Mouse (Mus musculus) hindbrain, embryonic 13.5 days (tissue): ENCODE data around the gene Cep164. TPM values are rescaled to one million over a fixed set of nuclear protein-coding genes. Genes with fewer than 3 reads are reported as not detected.
"Not testable (repeated sequence)": the region's sequence is repeated elsewhere in the genome, so short reads cannot be mapped to it uniquely, and the experiment has no call there.

Source experiments
- ATAC-seq: fragments of 200-750 bp; cut with Nextera tagmentation; 2 replicates; pipeline ENCODE4 v1.8.0; 2017; ENCODE audit warnings: moderate TSS enrichment; ENCODE audit not compliant: low FRiP score
- H3K27ac ChIP-seq: fragments of 300-500 bp; sonication (generic); 2 replicates; pipeline ENCODE4 v1.5.1; 2015; ENCODE audit warnings: inconsistent platforms, mild to moderate bottlenecking, moderate library complexity
- H3K27me3 ChIP-seq: fragments of 300-500 bp; sonication (generic); 2 replicates; pipeline ENCODE4 v1.6.1; 2015; ENCODE audit warnings: mild to moderate bottlenecking, inconsistent platforms
- H3K36me3 ChIP-seq: fragments of 300-500 bp; sonication (generic); 2 replicates; pipeline ENCODE4 v1.6.1; 2015; ENCODE audit warnings: mild to moderate bottlenecking, inconsistent platforms
- H3K4me1 ChIP-seq: fragments of 300-500 bp; sonication (generic); replicated peaks from 2 replicates; pipeline ENCODE4 v1.6.1; 2015; ENCODE audit warnings: inconsistent platforms
- H3K4me2 ChIP-seq: fragments of 300-500 bp; sonication (generic); 2 replicates; pipeline ENCODE4 v1.6.1; 2015; ENCODE audit warnings: inconsistent platforms, mild to moderate bottlenecking, moderate library complexity
- H3K4me3 ChIP-seq: fragments of 300-500 bp; sonication (generic); 2 replicates; pipeline ENCODE4 v1.5.1; 2015; ENCODE audit warnings: mild to moderate bottlenecking, inconsistent platforms
- H3K9ac ChIP-seq: fragments of 300-500 bp; sonication (generic); 2 replicates; pipeline ENCODE4 v1.6.1; 2015; ENCODE audit warnings: mild to moderate bottlenecking, inconsistent platforms
- H3K9me3 ChIP-seq: fragments of 300-500 bp; sonication (generic); 2 replicates; pipeline ENCODE4 v1.6.1; 2016; ENCODE audit warnings: inconsistent platforms
- WGBS: fragments of 180-500 bp; shearing (Covaris S2); methylation state at CpG from one replicate; pipeline ENCODE4 v1.1.7; 2015; 5-methylcytosine and 5-hydroxymethylcytosine counted together
- polyA plus RNA-seq: library from polyadenylated mRNA; unstranded; fragments of >200 nt; fragmentation: Nextera tagmentation; extraction: Ambion mirVana; gene quantifications from 2 replicates; pipeline ENCODE4 v1.2.1, GENCODE M21; 2015

The Cep164 gene
- polyA plus RNA-seq, 1 experiment from 2014 or later = 12.4 TPM

DNA sequence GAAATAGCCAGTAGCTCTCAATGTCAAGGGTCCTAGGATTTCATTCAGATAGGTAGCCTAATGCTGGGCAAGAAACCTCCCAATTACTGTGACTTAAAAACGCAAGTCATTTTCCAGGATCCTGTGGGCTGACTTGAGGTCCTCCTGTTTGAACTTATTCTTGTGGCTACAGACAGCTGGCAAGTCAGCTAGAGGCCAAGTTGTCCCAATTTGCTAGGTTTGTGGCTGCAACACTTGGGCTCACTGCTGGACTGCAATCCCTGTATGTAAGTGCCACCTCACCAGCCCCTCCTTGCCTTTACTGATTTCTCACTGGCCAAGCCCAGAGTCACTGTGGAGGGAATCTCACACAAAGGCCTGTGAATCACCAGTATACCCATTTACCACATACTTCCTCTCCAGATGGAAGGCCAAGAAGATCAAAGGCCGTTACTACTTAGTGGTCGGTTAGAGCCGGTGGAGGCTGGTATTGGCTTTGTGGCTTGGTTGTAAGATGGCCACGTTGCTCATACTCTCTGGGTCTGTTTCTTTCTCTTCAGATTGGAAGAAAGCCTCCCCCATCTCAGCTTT is 18.5 kb upstream of the Cep164 start:
- no peak overlapping the region for H3K27ac ChIP-seq
- ATAC-seq = no peak
- 89% methylated on average over 5 of the region's 5 CpGs for WGBS

DNA sequence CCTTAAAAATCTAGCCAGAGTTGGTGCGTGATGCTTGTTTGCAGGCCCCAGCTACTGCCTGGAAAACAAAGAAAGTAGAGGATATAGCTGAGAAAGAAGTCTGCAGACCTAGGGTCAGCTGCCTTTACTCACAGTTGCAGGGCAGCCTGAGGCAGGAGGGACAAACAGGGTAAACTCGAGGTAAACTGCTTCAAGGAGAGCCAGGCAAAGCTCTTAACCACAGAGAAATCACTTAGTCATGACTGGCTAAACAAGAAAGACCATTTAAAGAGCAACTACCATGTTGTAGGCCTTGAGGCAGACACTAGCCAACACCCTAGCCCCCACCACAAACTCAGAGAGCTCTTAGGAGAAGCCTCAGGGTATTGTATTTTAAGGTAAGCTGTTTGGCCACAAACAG is 17.7 kb upstream of the Cep164 start:
- H3K9ac ChIP-seq, ATAC-seq, H3K4me3 ChIP-seq, H3K27ac ChIP-seq, H3K27me3 ChIP-seq, H3K36me3 ChIP-seq, H3K9me3 ChIP-seq, H3K4me2 ChIP-seq: not testable (repeated sequence)
- peaks cover 54% of the 10 kb centered on the region for H3K4me1 ChIP-seq
- WGBS = 69% methylated on average over 2 of the region's 2 CpGs

More for the DNA sequence above, 18.5 kb upstream of the Cep164 start:
- H3K4me2 ChIP-seq = no peak overlapping the region
- no peak overlapping the region for H3K9ac ChIP-seq
- H3K4me1 ChIP-seq = peaks cover 46% of the 10 kb centered on the region
- no peak overlapping the region for H3K4me3 ChIP-seq
- 0 out of 2 replicates have a peak, but pooled peaks cover 9% of the 10 kb centered on the region for H3K36me3 ChIP-seq
- no peaks in the 10 kb centered on the region for H3K27me3 ChIP-seq
- H3K9me3 ChIP-seq = no peaks in the 10 kb centered on the region

DNA sequence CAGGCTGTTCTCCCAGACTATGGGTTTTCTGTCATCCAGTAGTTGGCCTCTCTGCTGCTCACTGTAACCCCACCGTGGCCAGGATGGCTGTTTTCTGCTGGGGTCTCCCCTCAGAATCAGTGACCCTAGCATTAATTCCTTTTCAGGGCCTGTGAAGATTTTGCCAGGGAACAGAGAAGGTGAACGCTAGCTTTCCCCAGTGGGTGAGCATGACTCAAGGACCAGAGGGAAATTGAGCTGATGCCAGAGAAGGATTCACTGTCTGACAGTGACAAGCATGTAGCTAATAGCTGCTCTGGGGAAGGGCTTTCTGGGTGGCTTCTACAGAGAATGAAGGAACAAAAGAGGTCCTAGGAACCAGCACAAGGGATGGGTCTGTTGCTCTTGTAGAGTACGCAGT is 17.1 kb upstream of the Cep164 start:
- Histone ChIP-seq H3K4me3 (no peak overlapping the region), H3K9ac (no peak overlapping the region), H3K4me2 (no peak overlapping the region), H3K36me3 (0 out of 2 replicates have a peak, but pooled peaks cover 9% of the 10 kb centered on the region), H3K27ac (no peak overlapping the region; the same call in 1 of the 2 replicates), H3K9me3 (no peaks in the 10 kb centered on the region), H3K4me1 (peaks cover 56% of the 10 kb centered on the region), H3K27me3 (no peaks in the 10 kb centered on the region)
- ATAC-seq = no peak
- WGBS = 73% methylated on average over 3 of the region's 3 CpGs

DNA sequence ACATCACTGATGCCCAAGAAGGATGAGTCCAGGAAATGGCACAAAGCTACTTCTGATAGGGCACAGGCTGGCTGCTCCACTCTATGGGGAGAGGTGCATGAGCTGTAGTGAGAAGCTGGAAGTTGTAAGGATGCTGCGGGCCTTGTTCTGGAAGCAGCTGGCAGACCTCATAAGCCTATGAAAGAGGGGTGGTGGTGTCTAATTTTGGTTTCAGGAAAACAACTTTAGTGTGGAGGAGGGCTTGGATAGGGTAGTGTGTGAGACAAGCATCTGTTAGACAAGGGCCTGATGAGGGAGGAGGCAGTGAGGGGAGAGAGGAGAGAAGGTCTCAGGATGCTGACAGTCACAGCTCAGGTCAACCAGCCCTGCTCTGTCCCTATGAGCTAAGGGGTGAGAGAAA is 15.3 kb upstream of the Cep164 start:
- Histone ChIP-seq H3K4me3 (no peak overlapping the region), H3K4me1 (peaks cover 58% of the 10 kb centered on the region)

DNA sequence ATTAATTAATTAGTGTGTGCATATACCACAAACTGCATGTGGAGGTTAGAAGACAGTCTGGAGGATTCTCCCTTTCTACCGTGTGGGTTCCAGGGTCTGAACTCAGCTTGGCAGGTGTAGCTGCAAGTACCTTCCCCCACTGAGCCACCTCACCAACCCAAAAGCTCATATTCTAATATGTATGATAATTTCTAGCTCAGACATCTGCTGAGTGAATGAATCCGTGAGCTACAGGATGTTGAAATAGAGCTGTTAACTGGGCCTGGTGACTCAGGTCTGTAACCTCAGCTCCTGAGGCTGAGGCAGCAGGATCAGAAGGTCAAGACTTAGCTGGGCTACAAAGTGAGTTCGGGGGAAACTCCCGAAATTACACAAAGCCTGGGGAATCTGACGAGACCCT is 14.5 kb upstream of the Cep164 start:
- ATAC-seq = no peak
- H3K4me3 ChIP-seq = no peak overlapping the region
- H3K4me1 ChIP-seq = peaks cover 59% of the 10 kb centered on the region
- H3K4me2 ChIP-seq = no peak overlapping the region
- H3K36me3 ChIP-seq = 0 out of 2 replicates have a peak, but pooled peaks cover 9% of the 10 kb centered on the region
- no peak overlapping the region for H3K9ac ChIP-seq
- no peak overlapping the region for H3K27ac ChIP-seq
- no peaks in the 10 kb centered on the region for H3K9me3 ChIP-seq
- 82% methylated on average over 5 of the region's 5 CpGs for WGBS
- H3K27me3 ChIP-seq = no peaks in the 10 kb centered on the region

More for the DNA sequence above, 15.3 kb upstream of the Cep164 start:
- no peak overlapping the region for H3K9ac ChIP-seq
- no peaks in the 10 kb centered on the region for H3K27me3 ChIP-seq
- no peaks in the 10 kb centered on the region for H3K9me3 ChIP-seq
- WGBS = 97% methylated on average over 1 of the region's 1 CpGs
- no peak for ATAC-seq
- 0 out of 2 replicates have a peak, but pooled peaks cover 9% of the 10 kb centered on the region for H3K36me3 ChIP-seq
- H3K4me2 ChIP-seq = no peak overlapping the region
- H3K27ac ChIP-seq = no peak overlapping the region

DNA sequence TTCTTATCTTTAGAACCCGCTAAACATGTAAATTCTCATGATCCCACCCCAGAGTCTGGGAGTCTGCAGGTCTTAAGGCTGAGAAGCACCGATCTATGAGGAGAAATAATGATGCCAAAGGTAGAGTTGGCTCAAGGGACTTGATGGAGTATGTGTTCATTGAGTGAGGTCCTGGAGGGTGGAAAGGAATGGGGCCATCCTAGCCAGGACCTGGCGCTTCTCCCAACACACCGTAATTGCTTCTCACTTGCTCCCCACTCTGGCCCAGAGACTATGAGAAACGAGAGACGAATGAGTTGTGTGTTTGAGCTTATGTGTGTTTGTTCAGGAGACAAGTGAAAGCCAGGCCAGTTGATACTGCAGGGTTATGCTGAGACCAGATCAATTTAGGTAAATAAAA is 13.0 kb upstream of the Cep164 start:
- no peak overlapping the region for H3K4me3 ChIP-seq
- ATAC-seq = no peak
- H3K36me3 ChIP-seq = 0 out of 2 replicates have a peak, but pooled peaks cover 1% of the 10 kb centered on the region
- H3K27me3 ChIP-seq = no peaks in the 10 kb centered on the region
- no peak overlapping the region for H3K27ac ChIP-seq
- H3K4me1 ChIP-seq = peaks cover 58% of the 10 kb centered on the region
- no peak overlapping the region for H3K9ac ChIP-seq
- no peaks in the 10 kb centered on the region for H3K9me3 ChIP-seq
- WGBS = 86% methylated on average over 6 of the region's 6 CpGs
- peak overlapping the region; percentile 93 for H3K4me2 ChIP-seq

DNA sequence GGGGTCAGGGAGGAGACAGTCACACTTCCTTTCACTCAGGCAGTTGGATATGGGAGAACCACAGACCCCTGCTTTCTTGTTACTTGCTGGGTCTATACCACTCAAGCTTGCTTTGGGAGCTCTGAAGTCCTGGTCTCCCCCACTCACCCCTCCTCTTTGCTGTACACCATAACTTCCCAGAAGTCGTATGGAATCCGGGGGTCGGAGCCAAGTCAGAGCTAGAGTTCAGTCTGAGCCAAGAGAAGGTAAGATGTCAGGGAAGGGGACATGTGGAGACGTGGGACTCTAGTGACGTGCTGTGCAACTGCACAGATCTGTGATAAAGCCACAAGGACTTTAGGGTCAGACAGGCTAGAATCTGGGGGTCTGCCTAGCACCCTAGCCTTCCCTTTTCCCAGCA is 11.8 kb upstream of the Cep164 start:
- Histone ChIP-seq H3K9me3 (no peaks in the 10 kb centered on the region), H3K27me3 (no peaks in the 10 kb centered on the region), H3K9ac (peak overlapping the region; percentile 97), H3K4me1 (peaks cover 55% of the 10 kb centered on the region), H3K27ac (no peak overlapping the region), H3K4me3 (peak overlapping the region; percentile 97), H3K4me2 (peak overlapping the region; percentile 93), H3K36me3 (no peaks in the 10 kb centered on the region)
- ATAC-seq = no peak
- WGBS = 83% methylated on average over 5 of the region's 5 CpGs

DNA sequence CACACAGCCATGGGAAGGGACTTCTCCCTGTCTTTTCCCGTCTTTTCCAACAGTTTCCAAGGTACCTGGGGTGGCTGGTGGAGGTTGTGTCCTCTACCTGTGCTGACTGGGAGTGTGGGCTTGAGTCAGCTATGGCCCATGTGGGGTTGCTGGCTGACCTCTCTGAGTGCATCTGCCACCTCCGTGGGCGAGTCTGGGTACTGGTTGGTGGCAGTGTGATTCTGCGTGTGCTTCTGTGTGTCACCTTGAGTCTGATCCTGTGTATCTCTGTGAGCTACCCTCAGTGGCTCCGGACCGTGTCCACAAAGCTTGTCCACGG is 11.4 kb upstream of the Cep164 start:
- WGBS = 82% methylated on average over 7 of the region's 7 CpGs
- Histone ChIP-seq H3K4me1 (peaks cover 55% of the 10 kb centered on the region), H3K9me3 (no peaks in the 10 kb centered on the region), H3K27ac (no peak overlapping the region), H3K4me2 (peak overlapping the region; percentile 93), H3K9ac (peak overlapping the region; percentile 97), H3K36me3 (no peaks in the 10 kb centered on the region), H3K27me3 (no peaks in the 10 kb centered on the region), H3K4me3 (peak overlapping the region; percentile 97)
- ATAC-seq = no peak

DNA sequence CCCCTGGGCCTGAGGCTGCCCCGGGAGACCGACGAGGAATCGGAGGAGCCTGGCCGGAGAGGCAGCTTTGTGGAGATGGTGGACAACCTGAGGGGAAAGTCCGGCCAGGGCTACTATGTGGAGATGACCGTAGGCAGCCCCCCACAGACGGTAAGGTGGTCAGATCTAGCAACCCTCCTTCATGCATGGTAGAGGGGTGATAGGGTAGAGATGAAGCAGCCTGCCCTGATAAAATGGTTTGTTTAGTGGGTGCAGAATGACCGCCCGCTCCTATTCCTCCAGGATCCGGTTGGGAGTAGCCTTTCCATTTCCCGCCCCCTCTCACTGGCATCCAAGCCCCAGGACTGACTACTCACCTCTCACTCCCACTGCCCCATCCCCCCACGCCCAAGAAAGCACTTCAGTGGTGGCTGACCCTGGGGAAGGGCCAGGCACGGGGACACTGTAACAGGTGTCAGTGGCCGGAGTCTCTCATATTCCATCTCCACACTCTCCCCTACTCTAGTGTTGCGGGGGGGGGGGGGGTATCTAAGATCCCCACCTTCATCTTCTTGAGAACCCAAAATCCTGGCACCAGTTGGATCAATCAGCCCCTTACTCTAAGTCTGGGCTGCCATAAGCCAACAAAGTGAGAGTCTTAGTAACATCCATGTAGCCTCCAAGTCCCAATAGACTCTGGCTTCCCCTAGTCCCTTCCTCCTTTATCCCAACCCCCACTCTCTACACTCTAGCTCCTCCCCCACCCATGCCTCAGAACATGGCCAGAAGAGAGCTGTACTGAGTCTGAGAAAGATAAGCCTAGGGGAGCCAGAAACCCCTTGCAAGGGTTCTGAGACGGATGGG is 10.9 kb upstream of the Cep164 start:
- ATAC-seq = peak; percentile 13; the same call in 1 of the 2 replicates
- Histone ChIP-seq H3K27me3 (no peaks in the 10 kb centered on the region), H3K9me3 (no peaks in the 10 kb centered on the region), H3K36me3 (no peaks in the 10 kb centered on the region), H3K4me1 (peaks cover 55% of the 10 kb centered on the region), H3K4me2 (peak overlapping the region; percentile 93), H3K27ac (peak overlapping the region; percentile 84), H3K9ac (peak overlapping the region; percentile 97), H3K4me3 (peak overlapping the region; percentile 97)
- WGBS = 16% methylated on average over 17 of the region's 17 CpGs

DNA sequence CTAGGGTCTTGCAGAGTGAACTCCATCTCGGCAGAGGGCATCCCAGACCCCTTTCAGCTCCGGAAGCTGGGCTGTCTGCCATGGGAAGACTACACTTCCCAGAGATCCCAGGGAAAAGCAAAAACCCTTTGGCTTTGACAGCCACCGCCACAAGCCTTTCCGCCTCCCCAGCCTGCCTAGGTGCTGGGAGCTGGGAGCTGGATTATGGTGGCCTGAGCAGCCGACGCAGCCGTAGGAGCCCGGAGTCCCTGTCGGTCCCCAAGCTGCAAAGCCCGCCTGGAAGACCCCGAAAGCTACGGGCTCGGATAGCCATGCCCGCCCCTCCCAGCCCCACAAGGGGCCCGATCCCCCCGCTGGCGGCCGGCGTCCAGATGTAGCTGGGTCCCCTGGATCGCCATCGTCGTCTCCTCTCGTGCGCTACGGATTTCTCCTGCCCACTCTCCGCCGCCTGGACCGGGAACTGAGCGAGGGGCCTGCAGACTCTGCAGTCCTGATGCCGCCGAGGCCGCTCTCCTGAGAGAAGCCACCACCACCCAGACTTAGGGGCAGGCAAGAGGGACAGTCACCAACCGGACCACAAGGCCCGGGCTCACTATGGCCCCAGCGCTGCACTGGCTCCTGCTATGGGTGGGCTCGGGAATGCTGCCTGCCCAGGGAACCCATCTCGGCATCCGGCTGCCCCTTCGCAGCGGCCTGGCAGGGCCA is 10.1 kb upstream of the Cep164 start, which contains the start of gene Bace1:
TSS of gene Bace1 (plus strand) at position 147 of the 705 bp plus-strand sequence.
- peak within 1 kb of the TSS; percentile 97 for H3K9ac ChIP-seq
- peak within 1 kb of the TSS; percentile 93 for H3K4me2 ChIP-seq
- no peaks in the 10 kb centered on the region for H3K36me3 ChIP-seq
- peak within 1 kb of the TSS; percentile 97 for H3K4me3 ChIP-seq
- ATAC-seq = peak; percentile 88
- under 1% methylated on average over 40 of the region's 40 CpGs for WGBS
- H3K27me3 ChIP-seq = no peaks in the 10 kb centered on the region
- peaks cover 50% of the 10 kb centered on the region for H3K4me1 ChIP-seq
- H3K27ac ChIP-seq = peak within 1 kb of the TSS; percentile 84
- no peaks in the 10 kb centered on the region for H3K9me3 ChIP-seq

DNA sequence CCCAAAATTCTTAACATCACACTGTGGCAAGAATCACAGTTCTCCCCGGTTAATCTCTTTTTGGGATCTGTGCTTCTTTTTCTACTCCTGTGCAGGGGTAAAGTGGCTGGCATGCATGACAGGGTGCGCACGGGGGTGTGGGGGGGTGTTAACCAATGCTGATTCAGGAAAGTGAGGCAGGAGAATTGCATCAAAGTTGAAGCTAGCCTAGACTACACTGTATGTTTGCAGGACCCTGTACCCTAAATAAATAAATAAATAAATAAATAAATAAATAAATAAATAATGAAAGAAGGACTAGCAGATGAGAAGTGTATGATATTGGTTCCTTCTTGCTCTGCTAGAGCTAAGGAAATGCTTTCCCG is 9.6 kb upstream of the Cep164 start:
- Histone ChIP-seq H3K4me3 (peak overlapping the region; percentile 97), H3K36me3 (no peaks in the 10 kb centered on the region), H3K9ac (no peak overlapping the region), H3K9me3 (no peaks in the 10 kb centered on the region), H3K27me3 (no peaks in the 10 kb centered on the region), H3K4me2 (peak overlapping the region; percentile 93), H3K4me1 (peaks cover 45% of the 10 kb centered on the region), H3K27ac (peak overlapping the region; percentile 48; the same call in 1 of the 2 replicates)
- no peak; the same call in 1 of the 2 replicates for ATAC-seq
- 22% methylated on average over 4 of the region's 4 CpGs for WGBS

DNA sequence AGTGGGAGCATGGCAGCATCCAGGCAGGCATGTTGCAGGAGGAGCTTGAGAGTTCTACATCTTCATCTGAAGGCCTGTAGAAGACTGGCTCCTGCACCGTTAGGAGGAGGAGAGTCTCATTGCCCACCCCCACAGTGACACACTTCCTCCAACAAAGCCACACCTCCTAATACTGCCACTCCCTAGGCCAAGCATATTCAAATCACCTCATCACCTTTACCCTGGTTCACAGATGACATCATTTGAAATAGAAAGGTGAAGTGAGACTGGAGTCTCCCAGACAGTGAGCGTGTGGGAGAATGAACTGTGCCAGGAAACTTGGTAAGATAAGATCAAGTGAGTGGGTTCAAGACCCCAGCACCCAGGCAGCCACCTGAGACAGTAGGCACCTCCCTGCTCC is 5.0 kb upstream of the Cep164 start:
- 94% methylated on average over 2 of the region's 2 CpGs for WGBS
- Histone ChIP-seq H3K27me3 (no peaks in the 10 kb centered on the region), H3K4me3 (no peak overlapping the region), H3K4me1 (peaks cover 4% of the 10 kb centered on the region; the same call in 1 of the 2 replicates), H3K36me3 (no peaks in the 10 kb centered on the region), H3K4me2 (no peak overlapping the region), H3K27ac (no peak overlapping the region), H3K9me3 (no peaks in the 10 kb centered on the region), H3K9ac (no peak overlapping the region)
- no peak for ATAC-seq
